In the genomic region with DNA sequence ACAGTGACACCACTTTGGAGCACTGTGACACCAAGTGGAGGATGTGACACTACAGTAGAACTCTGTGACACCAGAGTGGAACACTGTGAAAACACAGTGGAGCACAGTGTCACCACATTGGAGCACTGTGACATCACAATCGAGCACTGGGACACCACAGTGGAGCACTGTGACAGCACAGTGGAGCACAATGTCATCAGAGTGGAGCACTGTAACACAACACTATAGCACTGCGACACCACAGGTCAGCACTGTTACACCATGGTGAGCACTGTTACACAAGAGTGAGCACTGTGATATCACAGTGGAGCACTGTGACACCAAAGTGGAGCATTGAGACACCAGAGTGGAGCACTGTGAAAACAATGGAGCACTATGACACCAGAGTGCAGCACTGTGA, we compare ENCODE assay signal across 8 mouse cellular contexts.
DNase-seq lines count a peak whose midpoint lies in the region; ATAC-seq and TF ChIP-seq lines count a peak whose summit lies in the region.

No protein-coding gene starts in this region.

- H3K27ac ChIP-seq in neural tube, embryonic 11.5 days (ENCODE audit: low read depth, low read length), result no peak overlapping the region
- no peak overlapping the region for H3K27ac ChIP-seq in gastrocnemius, adult 2 months
- H3K27ac ChIP-seq in hindbrain, embryonic 14.5 days, result no peak overlapping the region
- no peak overlapping the region for H3K27ac ChIP-seq in lung, postnatal 0 days (ENCODE audit: low read length)
- no peak overlapping the region for H3K27ac ChIP-seq in stomach, embryonic 15.5 days

- intact Hi-C loops in gastrocnemius, adult 2 months (cut with DNase I), result loop anchor here (1.0 kb wide), 1 partner anchor 14 kb away; no protein-coding TSS in a partner anchor

- peaks cover 3% of the 10 kb centered on the region; the same call in 1 of the 2 replicates for H3K36me3 ChIP-seq in neural tube, embryonic 11.5 days (ENCODE audit: control insufficient read depth, insufficient read depth, low read length)
- no peaks in the 10 kb centered on the region for H3K36me3 ChIP-seq in hindbrain, embryonic 14.5 days (replicated peaks; ENCODE audit: control insufficient read depth, insufficient read depth)
- no peaks in the 10 kb centered on the region for H3K36me3 ChIP-seq in lung, postnatal 0 days (ENCODE audit: insufficient read depth, low read length)
- H3K36me3 ChIP-seq in stomach, embryonic 15.5 days, result no peaks in the 10 kb centered on the region

- H3K4me3 ChIP-seq in neural tube, embryonic 11.5 days (ENCODE audit: low read depth, low read length), result no peak overlapping the region
- H3K4me3 ChIP-seq in gastrocnemius, adult 2 months, result no peak overlapping the region
- no peak overlapping the region for H3K4me3 ChIP-seq in hindbrain, embryonic 14.5 days (replicated peaks; ENCODE audit: low read length)
- H3K4me3 ChIP-seq in lung, postnatal 0 days (ENCODE audit: low read depth, low read length), result no peak overlapping the region
- no peak overlapping the region for H3K4me3 ChIP-seq in stomach, embryonic 15.5 days (replicated peaks)

- peak; percentile 11 for DNase-seq in neural tube, embryonic 11.5 days (ENCODE audit: low spot score)
- DNase-seq in neural tube, embryonic 10.5 days (ENCODE audit: extremely low spot score, low spot score), result no peak
- DNase-seq in gastrocnemius, adult 2 months, result peak; percentile 17
- DNase-seq in hindbrain, embryonic 14.5 days (ENCODE audit: low spot score), result no peak
- no peak for DNase-seq in lung, postnatal 0 days (ENCODE audit: low spot score)
- no peak for DNase-seq in layer of hippocampus, postnatal 36 days
- DNase-seq in left cerebral cortex, adult 11 months (ENCODE audit: low spot score), result no peak

- H3K27me3 ChIP-seq in neural tube, embryonic 11.5 days (ENCODE audit: control insufficient read depth, insufficient read depth, low read length), result no peaks in the 10 kb centered on the region
- no peaks in the 10 kb centered on the region for H3K27me3 ChIP-seq in hindbrain, embryonic 14.5 days (ENCODE audit: control insufficient read depth, insufficient read depth, low read length)
- no peaks in the 10 kb centered on the region for H3K27me3 ChIP-seq in lung, postnatal 0 days (replicated peaks; ENCODE audit: insufficient read depth, low read length)
- H3K27me3 ChIP-seq in stomach, embryonic 15.5 days (replicated peaks), result no peaks in the 10 kb centered on the region

- H3K4me1 ChIP-seq in neural tube, embryonic 11.5 days (ENCODE audit: control insufficient read depth, insufficient read depth, low read length), result no peaks in the 10 kb centered on the region
- H3K4me1 ChIP-seq in hindbrain, embryonic 14.5 days (replicated peaks; ENCODE audit: control insufficient read depth, insufficient read depth, low read length), result no peaks in the 10 kb centered on the region
- no peaks in the 10 kb centered on the region for H3K4me1 ChIP-seq in lung, postnatal 0 days (ENCODE audit: insufficient read depth, low read depth, low read length)
- H3K4me1 ChIP-seq in stomach, embryonic 15.5 days, result no peaks in the 10 kb centered on the region

- TF ChIP-seq EP300 in lung, postnatal 0 days (IDR thresholded peaks at IDR 0.05), result no peak

- peaks cover 82% of the 10 kb centered on the region for H3K9me3 ChIP-seq in neural tube, embryonic 11.5 days (ENCODE audit: control insufficient read depth, low read length)
- H3K9me3 ChIP-seq in hindbrain, embryonic 14.5 days (ENCODE audit: control insufficient read depth, low read length), result peaks cover 93% of the 10 kb centered on the region
- H3K9me3 ChIP-seq in lung, postnatal 0 days (ENCODE audit: low read length), result peaks cover 43% of the 10 kb centered on the region
- H3K9me3 ChIP-seq in stomach, embryonic 15.5 days, result peaks cover 25% of the 10 kb centered on the region; the same call in 1 of the 2 replicates

- peak; percentile 47 for ATAC-seq in neural tube, embryonic 11.5 days (ENCODE audit: insufficient read depth, low FRiP score, low TSS enrichment)
- ATAC-seq in hindbrain, embryonic 14.5 days (ENCODE audit: low FRiP score), result peak; percentile 59
- ATAC-seq in lung, postnatal 0 days, result peak; percentile 34
- peak; percentile 32 for ATAC-seq in stomach, embryonic 15.5 days (ENCODE audit: insufficient read depth, low FRiP score, low read depth)

- WGBS in neural tube, embryonic 11.5 days, result 39% methylated on average over 2 of the region's 2 CpGs
- WGBS in hindbrain, embryonic 14.5 days, result 42% methylated on average over 2 of the region's 2 CpGs
- 36% methylated on average over 2 of the region's 2 CpGs for WGBS in lung, postnatal 0 days
- WGBS in stomach, embryonic 15.5 days, result 24% methylated on average over 2 of the region's 2 CpGs

- no peak overlapping the region for H3K9ac ChIP-seq in neural tube, embryonic 11.5 days (ENCODE audit: low read length)
- no peak overlapping the region for H3K9ac ChIP-seq in hindbrain, embryonic 14.5 days
- H3K9ac ChIP-seq in lung, postnatal 0 days (replicated peaks; ENCODE audit: low read depth), result no peak overlapping the region
- no peak overlapping the region for H3K9ac ChIP-seq in stomach, embryonic 15.5 days

- TF ChIP-seq CTCF in gastrocnemius, adult 2 months (IDR thresholded peaks at IDR 0.05), result no peak
- TF ChIP-seq CTCF in lung, postnatal 0 days (IDR thresholded peaks at IDR 0.05), result no peak

- H3K4me2 ChIP-seq in neural tube, embryonic 11.5 days (ENCODE audit: low read depth), result no peak overlapping the region
- no peak overlapping the region for H3K4me2 ChIP-seq in hindbrain, embryonic 14.5 days (replicated peaks)
- no peak overlapping the region for H3K4me2 ChIP-seq in lung, postnatal 0 days (replicated peaks; ENCODE audit: low read depth, low read length)
- no peak overlapping the region for H3K4me2 ChIP-seq in stomach, embryonic 15.5 days

Comparison
In these comparisons a context has a peak if more than half of its experiments do, and no peak if none do; other contexts are left out.
1. DNase-seq: peak in neural tube, embryonic 11.5 days (single experiment) and gastrocnemius, adult 2 months (single experiment); none in neural tube, embryonic 10.5 days (single experiment), hindbrain, embryonic 14.5 days (single experiment), lung, postnatal 0 days (single experiment), layer of hippocampus, postnatal 36 days (0 of 2) and left cerebral cortex, adult 11 months (single experiment).
2. Peak in every context shown above with its lines, with median percentiles within 50 percentile points of each other: ATAC-seq.